Mouse (Mus musculus) liver, postnatal 0 days (tissue): Measurements from ENCODE around the gene Cenpe.

Experiments
- CTCF ChIP-seq: sonication (generic); IDR thresholded peaks from 2 replicates; pipeline ENCODE4 v1.5.1; 2016; ENCODE audit warnings: antibody characterized with exemption, low read depth
- EP300 ChIP-seq: IDR thresholded peaks from 2 replicates; pipeline ENCODE4 v1.6.1; 2016; ENCODE audit warnings: antibody characterized with exemption, low read depth, mild to moderate bottlenecking

GRCm38 (mm10) chr3:135314811-135315210 is 102.5 kb downstream of the Cenpe start:
- TF ChIP-seq CTCF (no peak), EP300 (no peak)
